Mouse (Mus musculus): ENCODE results near the gene Gm136.

GRCm38 (mm10) chr4:34796294-34796693, 40.2 kb upstream of the Gm136 start:
- TF ChIP-seq TAL1 (IDR thresholded peaks at IDR 0.05; ENCODE audit: low read length) (no peak), GATA1 (IDR thresholded peaks at IDR 0.05; ENCODE audit: low read length) (no peak)

Data from erythroblast, embryonic 14.5 days (primary cell).